Mouse (Mus musculus) midbrain, postnatal 0 days (tissue): ENCODE results near the gene Ccdc92. TPM values are rescaled to one million over a fixed set of nuclear protein-coding genes. Genes with fewer than 3 reads are reported as not detected.
A peak's percentile ranks its signal among the peaks of the same experiment; 100 is the strongest.

Experiments
- ATAC-seq: fragments of 200-750 bp; cut with Nextera tagmentation; 2 replicates; pipeline ENCODE4 v1.8.0; 2017; ENCODE audit warnings: moderate number of reproducible peaks, mild to moderate bottlenecking, moderate TSS enrichment, moderate library complexity; ENCODE audit not compliant: low FRiP score
- DNase-seq: peaks from one replicate; pipeline ENCODE4 v3.0.0-alpha.2; 2015; ENCODE audit warnings: low spot score
- H3K27ac ChIP-seq: fragments of 300-500 bp; sonication (generic); 2 replicates; pipeline ENCODE4 v1.5.1; 2014; ENCODE audit warnings: low read depth, mild to moderate bottlenecking, low read length, mixed read lengths
- H3K27me3 ChIP-seq: fragments of 300-500 bp; sonication (generic); 2 replicates; pipeline ENCODE4 v1.6.1; 2014; ENCODE audit warnings: low read length, control low read depth, mixed read lengths; ENCODE audit not compliant: insufficient read depth
- H3K36me3 ChIP-seq: fragments of 300-500 bp; sonication (generic); 2 replicates; pipeline ENCODE4 v1.6.1; 2014; ENCODE audit warnings: low read length, control low read depth, mixed read lengths; ENCODE audit not compliant: insufficient read depth
- H3K4me1 ChIP-seq: fragments of 300-500 bp; sonication (generic); 2 replicates; pipeline ENCODE4 v1.6.1; 2014; ENCODE audit warnings: mild to moderate bottlenecking, control low read depth, antibody characterized with exemption, low read length, mixed read lengths; ENCODE audit not compliant: insufficient read depth
- H3K4me2 ChIP-seq: fragments of 300-500 bp; sonication (generic); 2 replicates; pipeline ENCODE4 v1.6.1; 2014; ENCODE audit warnings: low read depth, mild to moderate bottlenecking, low read length, mixed read lengths; ENCODE audit not compliant: poor library complexity, severe bottlenecking
- H3K4me3 ChIP-seq: fragments of 300-500 bp; sonication (generic); 2 replicates; pipeline ENCODE4 v1.5.1; 2014; ENCODE audit warnings: low read depth, mild to moderate bottlenecking, low read length, moderate library complexity
- H3K9ac ChIP-seq: fragments of 300-500 bp; sonication (generic); replicated peaks from 2 replicates; pipeline ENCODE4 v1.6.1; 2014; ENCODE audit warnings: mild to moderate bottlenecking, low read length, moderate library complexity, mixed read lengths; ENCODE audit not compliant: poor library complexity, severe bottlenecking
- H3K9me3 ChIP-seq: fragments of 300-500 bp; sonication (generic); 2 replicates; pipeline ENCODE4 v1.6.1; 2016; ENCODE audit warnings: low read length, control low read depth
- CTCF ChIP-seq: IDR thresholded peaks from 2 replicates; pipeline ENCODE4 v1.5.1; 2016; ENCODE audit warnings: antibody characterized with exemption, mild to moderate bottlenecking
- WGBS: fragments of 180-500 bp; shearing (Covaris S2); extraction: QIAGEN DNeasy Blood & Tissue Kit; methylation state at CpG from one replicate; pipeline ENCODE4 v1.1.7; 2014; 5-methylcytosine and 5-hydroxymethylcytosine counted together
- polyA plus RNA-seq: library from polyadenylated mRNA; unstranded; fragments of >200 nt; fragmentation: Nextera tagmentation; extraction: Ambion mirVana; gene quantifications from 2 replicates; pipeline ENCODE4 v1.2.1, GENCODE M21; 2015
- total RNA-seq: library from RNA; depleted of rRNA; stranded (reverse); fragments of >200 nt; gene quantifications from 2 replicates; pipeline ENCODE4 v1.2.3, GENCODE M21; 2014; rRNA removed

Gene Ccdc92
- total and polyA plus RNA-seq, 2 experiments from 2014 or later, result 39.9 to 57.8 TPM

- TF ChIP-seq CTCF, result no peak
- ATAC-seq (no peak), DNase-seq (no peak)
- Histone ChIP-seq H3K4me3 (no peak overlapping the region), H3K27ac (no peak overlapping the region), H3K4me1 (no peaks in the 10 kb centered on the region), H3K9ac (no peak overlapping the region), H3K27me3 (no peaks in the 10 kb centered on the region), H3K36me3 (no peaks in the 10 kb centered on the region), H3K4me2 (no peak overlapping the region), H3K9me3 (peaks cover 4% of the 10 kb centered on the region; the same call in 1 of the 2 replicates)
- WGBS, result 92% methylated on average over 15 of the region's 15 CpGs
Measured at GRCm38 (mm10) chr5:124817050-124817449, 45.2 kb downstream of the Ccdc92 start.

GRCm38 (mm10) chr5:124814797-124815196 lies 47.4 kb downstream of the Ccdc92 start:
- Histone ChIP-seq H3K27me3 (no peaks in the 10 kb centered on the region), H3K4me1 (no peaks in the 10 kb centered on the region), H3K4me2 (no peak overlapping the region), H3K9me3 (peaks cover 4% of the 10 kb centered on the region; the same call in 1 of the 2 replicates), H3K4me3 (no peak overlapping the region), H3K27ac (no peak overlapping the region), H3K36me3 (no peaks in the 10 kb centered on the region), H3K9ac (no peak overlapping the region)
- TF ChIP-seq CTCF, result no peak
- ATAC-seq (no peak), DNase-seq (peak; percentile 46)
- WGBS, result 60% methylated on average over 5 of the region's 5 CpGs

GRCm38 (mm10) chr5:124812466-124812865 lies 49.8 kb downstream of the Ccdc92 start:
- TF ChIP-seq CTCF, result no peak
- no peak for DNase-seq
- H3K4me3 ChIP-seq, result no peak overlapping the region
- WGBS, result 89% methylated on average over 12 of the region's 12 CpGs
- H3K27ac ChIP-seq, result no peak overlapping the region
- H3K4me1 ChIP-seq, result no peaks in the 10 kb centered on the region
- no peaks in the 10 kb centered on the region for H3K36me3 ChIP-seq
- H3K9me3 ChIP-seq, result no peaks in the 10 kb centered on the region
- ATAC-seq, result no peak
- no peak overlapping the region for H3K4me2 ChIP-seq
- no peaks in the 10 kb centered on the region for H3K27me3 ChIP-seq
- H3K9ac ChIP-seq, result no peak overlapping the region

- H3K36me3 ChIP-seq, result no peaks in the 10 kb centered on the region
- no peak overlapping the region for H3K4me2 ChIP-seq
- H3K4me3 ChIP-seq, result no peak overlapping the region
- no peaks in the 10 kb centered on the region for H3K4me1 ChIP-seq
- H3K27ac ChIP-seq, result no peak overlapping the region
- DNase-seq (no peak), ATAC-seq (no peak)
- 86% methylated on average over 4 of the region's 4 CpGs for WGBS
- H3K9ac ChIP-seq, result no peak overlapping the region
- no peak for TF ChIP-seq CTCF
- H3K27me3 ChIP-seq, result no peaks in the 10 kb centered on the region
- H3K9me3 ChIP-seq, result no peaks in the 10 kb centered on the region
Measured at GRCm38 (mm10) chr5:124809708-124810366, 52.4 kb downstream of the Ccdc92 start.

DNA sequence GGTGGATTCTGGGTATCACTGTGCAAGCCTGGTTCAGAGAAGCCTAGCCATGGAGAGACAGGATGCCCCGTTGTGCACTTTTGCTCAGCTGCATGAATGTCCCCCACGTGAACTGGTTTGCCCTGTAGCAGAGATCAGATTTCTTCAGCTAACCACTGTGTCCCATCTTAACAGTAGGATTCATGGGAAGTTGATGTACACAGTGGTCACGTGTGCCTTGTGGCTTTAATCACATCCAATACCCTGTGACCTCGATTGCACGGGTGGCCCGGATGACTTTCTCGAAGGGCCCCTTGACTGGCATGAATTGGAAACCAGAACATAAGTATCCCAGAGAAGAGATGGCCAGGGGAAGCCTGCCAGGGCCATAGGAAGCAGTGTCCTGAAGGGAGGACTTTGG lies 70.1 kb downstream of the Ccdc92 start:
- no peak for ATAC-seq

DNA sequence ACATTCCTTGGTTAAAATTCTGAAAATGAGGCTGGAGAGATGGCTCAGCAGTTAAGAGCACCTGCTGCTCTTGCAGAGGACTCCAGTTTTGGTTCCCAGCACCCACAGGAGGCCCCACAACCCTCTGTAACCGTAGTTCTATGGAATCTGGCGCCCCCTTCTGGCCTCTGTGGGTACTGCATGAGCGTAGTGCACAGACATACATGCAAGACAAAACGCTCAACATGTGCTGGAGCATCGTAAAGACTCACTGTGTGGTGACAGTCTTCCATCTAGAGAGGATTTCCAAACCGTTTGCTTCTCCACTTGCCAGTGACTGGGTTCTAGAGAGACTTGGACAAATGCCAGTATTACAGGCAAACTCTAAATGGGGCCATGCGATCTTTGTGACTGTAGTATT lies 76.6 kb downstream of the Ccdc92 start:
- ATAC-seq (no peak), DNase-seq (no peak)
- no peaks in the 10 kb centered on the region for H3K27me3 ChIP-seq
- H3K4me3 ChIP-seq, result no peak overlapping the region
- H3K9ac ChIP-seq, result no peak overlapping the region
- no peaks in the 10 kb centered on the region for H3K36me3 ChIP-seq
- no peaks in the 10 kb centered on the region for H3K4me1 ChIP-seq
- peak; percentile 50 for TF ChIP-seq CTCF
- 84% methylated on average over 7 of the region's 7 CpGs for WGBS
- no peaks in the 10 kb centered on the region for H3K9me3 ChIP-seq
- H3K4me2 ChIP-seq, result no peak overlapping the region
- no peak overlapping the region for H3K27ac ChIP-seq

More for the DNA sequence above, 70.1 kb downstream of the Ccdc92 start:
- WGBS, result 91% methylated on average over 7 of the region's 7 CpGs
- Histone ChIP-seq H3K4me1 (no peaks in the 10 kb centered on the region), H3K4me2 (no peak overlapping the region), H3K9ac (no peak overlapping the region), H3K27ac (no peak overlapping the region), H3K9me3 (no peaks in the 10 kb centered on the region), H3K27me3 (no peaks in the 10 kb centered on the region), H3K4me3 (no peak overlapping the region), H3K36me3 (no peaks in the 10 kb centered on the region)
- TF ChIP-seq CTCF, result no peak
- DNase-seq, result no peak

Other genes starting within 250 kb of the Ccdc92 start
- 20.7 and 24.8 TPM in 2 replicates for gene Atp6v0a2, start 233.8 kb downstream of the Ccdc92 start, total RNA-seq
- 23.9 and 25.5 TPM in 2 replicates for gene Atp6v0a2, start 233.8 kb downstream of the Ccdc92 start, polyA plus RNA-seq
- gene Dnah10, start 137.3 kb downstream of the Ccdc92 start, total RNA-seq, result 0.85 and 1.8 TPM in 2 replicates
- gene Dnah10, start 137.3 kb downstream of the Ccdc92 start, polyA plus RNA-seq, result 0.19 and 0.20 TPM in 2 replicates
- gene Zfp664, start 267 bp upstream of the Ccdc92 start, total RNA-seq, result 29.2 and 44.4 TPM in 2 replicates
- 50.0 and 50.2 TPM in 2 replicates for gene Zfp664, start 267 bp upstream of the Ccdc92 start, polyA plus RNA-seq
- gene Rflna, start 140.8 kb upstream of the Ccdc92 start, total RNA-seq, result 6.1 and 10.6 TPM in 2 replicates
- 7.2 and 8.6 TPM in 2 replicates for gene Rflna, start 140.8 kb upstream of the Ccdc92 start, polyA plus RNA-seq